Mouse (Mus musculus) stomach, postnatal 0 days (tissue): ENCODE data around the gene 1700008O03Rik. TPM values are rescaled to one million over a fixed set of nuclear protein-coding genes. Genes with fewer than 3 reads are reported as not detected.

Experiments
- ATAC-seq: fragments of 200-750 bp; cut with Nextera tagmentation; 2 replicates; pipeline ENCODE4 v1.8.0; 2017; ENCODE audit not compliant: low FRiP score, low TSS enrichment
- DNase-seq: peaks from one replicate; pipeline ENCODE4 v3.0.0-alpha.2; 2016; ENCODE audit warnings: low spot score
- H3K27ac ChIP-seq: fragments of 300-500 bp; sonication (generic); replicated peaks from 2 replicates; pipeline ENCODE4 v1.5.1; 2014; ENCODE audit warnings: mild to moderate bottlenecking, control low read depth
- H3K27me3 ChIP-seq: fragments of 300-500 bp; sonication (generic); 2 replicates; pipeline ENCODE4 v1.6.1; 2014; ENCODE audit warnings: low read length; ENCODE audit not compliant: control insufficient read depth, insufficient read depth
- H3K36me3 ChIP-seq: fragments of 300-500 bp; sonication (generic); 2 replicates; pipeline ENCODE4 v1.6.1; 2014; ENCODE audit warnings: low read length, mixed read lengths; ENCODE audit not compliant: control insufficient read depth, insufficient read depth
- H3K4me1 ChIP-seq: fragments of 300-500 bp; sonication (generic); replicated peaks from 2 replicates; pipeline ENCODE4 v1.6.1; 2014; ENCODE audit warnings: antibody characterized with exemption; ENCODE audit not compliant: control insufficient read depth, insufficient read depth
- H3K4me2 ChIP-seq: fragments of 300-500 bp; sonication (generic); replicated peaks from 2 replicates; pipeline ENCODE4 v1.6.1; 2014; ENCODE audit warnings: low read depth, mild to moderate bottlenecking, control low read depth, moderate library complexity
- H3K4me3 ChIP-seq: fragments of 300-500 bp; sonication (generic); 2 replicates; pipeline ENCODE4 v1.5.1; 2014; ENCODE audit warnings: low read depth, low read length, control low read depth
- H3K9ac ChIP-seq: fragments of 300-500 bp; sonication (generic); 2 replicates; pipeline ENCODE4 v1.6.1; 2014; ENCODE audit warnings: mild to moderate bottlenecking, low read length, control low read depth, mixed read lengths
- H3K9me3 ChIP-seq: fragments of 300-500 bp; sonication (generic); 2 replicates; pipeline ENCODE4 v1.6.1; 2016; ENCODE audit warnings: low read length; ENCODE audit not compliant: control insufficient read depth
- CTCF ChIP-seq: IDR thresholded peaks from 2 replicates; pipeline ENCODE4 v1.5.1; 2016; ENCODE audit warnings: antibody characterized with exemption, low read depth, mild to moderate bottlenecking, moderate library complexity
- EP300 ChIP-seq: optimal IDR thresholded peaks from 2 replicates; pipeline ENCODE3; 2016; ENCODE audit warnings: antibody characterized with exemption
- WGBS: fragments of 180-500 bp; shearing (Covaris S2); extraction: QIAGEN DNeasy Blood & Tissue Kit; methylation state at CpG from one replicate; pipeline ENCODE4 v1.1.7; 2014; 5-methylcytosine and 5-hydroxymethylcytosine counted together
- polyA plus RNA-seq: library from polyadenylated mRNA; unstranded; fragments of >200 nt; fragmentation: Nextera tagmentation; extraction: Ambion mirVana; gene quantifications from 2 replicates; pipeline ENCODE4 v1.2.1, GENCODE M21; 2015

The 1700008O03Rik gene
- polyA plus RNA-seq, 1 experiment from 2014 or later = 0.68 TPM

GRCm38 (mm10) chr7:44337121-44337849 is 48.3 kb downstream of the 1700008O03Rik start:
- no peak overlapping the region for H3K9ac ChIP-seq
- WGBS = 6% methylated on average over 31 of the region's 32 CpGs
- H3K4me1 ChIP-seq = no peaks in the 10 kb centered on the region
- H3K4me2 ChIP-seq = no peak overlapping the region
- no peak for DNase-seq
- ATAC-seq = no peak
- no peaks in the 10 kb centered on the region for H3K9me3 ChIP-seq
- no peak overlapping the region for H3K27ac ChIP-seq
- TF ChIP-seq EP300 (no peak), CTCF (no peak)
- H3K4me3 ChIP-seq = no peak overlapping the region
- no peaks in the 10 kb centered on the region for H3K36me3 ChIP-seq
- peaks cover 18% of the 10 kb centered on the region for H3K27me3 ChIP-seq

- DNase-seq (no peak), ATAC-seq (peak; percentile 30; the same call in 1 of the 2 replicates)
- no peak overlapping the region for H3K9ac ChIP-seq
- H3K36me3 ChIP-seq = no peaks in the 10 kb centered on the region
- WGBS = 4% methylated on average over 35 of the region's 54 CpGs
- no peaks in the 10 kb centered on the region for H3K4me1 ChIP-seq
- no peak for TF ChIP-seq CTCF
- TF ChIP-seq EP300 = no peak
- peaks cover 18% of the 10 kb centered on the region for H3K27me3 ChIP-seq
- H3K4me2 ChIP-seq = peak overlapping the region; percentile 45
- no peak overlapping the region for H3K27ac ChIP-seq
- H3K4me3 ChIP-seq = peak overlapping the region; percentile 33
- H3K9me3 ChIP-seq = no peaks in the 10 kb centered on the region
Measured at GRCm38 (mm10) chr7:44336046-44337021, 49.3 kb downstream of the 1700008O03Rik start.

GRCm38 (mm10) chr7:44335031-44335878 is 50.4 kb downstream of the 1700008O03Rik start:
- Histone ChIP-seq H3K4me1 (no peaks in the 10 kb centered on the region), H3K9me3 (no peaks in the 10 kb centered on the region), H3K4me2 (peak overlapping the region; percentile 45), H3K4me3 (peak overlapping the region; percentile 33), H3K9ac (no peak overlapping the region), H3K27me3 (peaks cover 18% of the 10 kb centered on the region), H3K27ac (no peak overlapping the region), H3K36me3 (no peaks in the 10 kb centered on the region)
- DNase-seq (peak; percentile 53), ATAC-seq (peak; percentile 32; the same call in 1 of the 2 replicates)
- no peak for TF ChIP-seq CTCF
- TF ChIP-seq EP300 = no peak
- WGBS = 7% methylated on average over 25 of the region's 40 CpGs

GRCm38 (mm10) chr7:44334139-44334538 is 51.5 kb downstream of the 1700008O03Rik start:
- 61% methylated on average over 14 of the region's 14 CpGs for WGBS
- H3K4me1 ChIP-seq = no peaks in the 10 kb centered on the region
- peaks cover 18% of the 10 kb centered on the region for H3K27me3 ChIP-seq
- no peak overlapping the region for H3K27ac ChIP-seq
- H3K9ac ChIP-seq = no peak overlapping the region
- TF ChIP-seq CTCF (no peak), EP300 (no peak)
- no peak overlapping the region for H3K4me2 ChIP-seq
- ATAC-seq (no peak), DNase-seq (no peak)
- H3K4me3 ChIP-seq = no peak overlapping the region
- no peaks in the 10 kb centered on the region for H3K9me3 ChIP-seq
- H3K36me3 ChIP-seq = no peaks in the 10 kb centered on the region

- Histone ChIP-seq H3K36me3 (no peaks in the 10 kb centered on the region), H3K4me1 (no peaks in the 10 kb centered on the region), H3K9me3 (no peaks in the 10 kb centered on the region), H3K9ac (no peak overlapping the region), H3K27me3 (peaks cover 17% of the 10 kb centered on the region), H3K27ac (no peak overlapping the region), H3K4me3 (no peak overlapping the region), H3K4me2 (no peak overlapping the region)
- DNase-seq = no peak
- no peak for ATAC-seq
- WGBS = 57% methylated on average over 3 of the region's 3 CpGs
- TF ChIP-seq CTCF (no peak), EP300 (no peak)
Measured at GRCm38 (mm10) chr7:44332336-44332735, 53.3 kb downstream of the 1700008O03Rik start.
